Mouse (Mus musculus): ENCODE results near the gene Mrpl52.

Mrpl52 gene

GRCm38 (mm10) chr14:54426689-54427398 is at the start of gene Mrpl52:
Gene Mrpl52 (plus strand): TSS chr14:54426909.
- peak; percentile 94 to 96 for DNase-seq

GRCm38 (mm10) chr14:54377166-54377565 is 49.5 kb upstream of the Mrpl52 start:
- no peak for DNase-seq

- DNase-seq, result no peak
Measured at GRCm38 (mm10) chr14:54379571-54379970, 47.1 kb upstream of the Mrpl52 start.

- DNase-seq, result no peak
Measured at GRCm38 (mm10) chr14:54380616-54381015, 46.1 kb upstream of the Mrpl52 start.

- DNase-seq, result no peak
Measured at GRCm38 (mm10) chr14:54381816-54382215, 44.9 kb upstream of the Mrpl52 start.

GRCm38 (mm10) chr14:54382641-54383040 is 44.1 kb upstream of the Mrpl52 start:
- no peak for DNase-seq

- DNase-seq, result no peak
Measured at GRCm38 (mm10) chr14:54383355-54383771, 43.3 kb upstream of the Mrpl52 start.

GRCm38 (mm10) chr14:54384396-54384795 is 42.3 kb upstream of the Mrpl52 start:
- DNase-seq, result no peak

GRCm38 (mm10) chr14:54385968-54386618 is 40.6 kb upstream of the Mrpl52 start:
- DNase-seq, result no peak

- no peak for DNase-seq
Measured at GRCm38 (mm10) chr14:54387546-54387945, 39.2 kb upstream of the Mrpl52 start.

- no peak for DNase-seq
Measured at GRCm38 (mm10) chr14:54390843-54391242, 35.9 kb upstream of the Mrpl52 start.

GRCm38 (mm10) chr14:54393794-54394193 is 32.9 kb upstream of the Mrpl52 start:
- DNase-seq, result no peak

GRCm38 (mm10) chr14:54394309-54394708 is 32.4 kb upstream of the Mrpl52 start:
- no peak for DNase-seq

GRCm38 (mm10) chr14:54396685-54397084 is 30.0 kb upstream of the Mrpl52 start:
- DNase-seq, result no peak

- no peak for DNase-seq
Measured at GRCm38 (mm10) chr14:54397872-54398527, 28.7 kb upstream of the Mrpl52 start.

- no peak for DNase-seq
Measured at GRCm38 (mm10) chr14:54398528-54398916, 28.2 kb upstream of the Mrpl52 start.

GRCm38 (mm10) chr14:54398921-54399382 is 27.8 kb upstream of the Mrpl52 start:
- DNase-seq, result no peak

GRCm38 (mm10) chr14:54401723-54402122 is 25.0 kb upstream of the Mrpl52 start:
- DNase-seq, result no peak

- DNase-seq, result peak in 1 of 2 experiments; percentile 34
Measured at GRCm38 (mm10) chr14:54408336-54409056, 18.2 kb upstream of the Mrpl52 start.

- DNase-seq, result peak; percentile 33 to 40
Measured at GRCm38 (mm10) chr14:54409057-54409645, 17.6 kb upstream of the Mrpl52 start.

- peak; percentile 70 to 74 for DNase-seq
Measured at GRCm38 (mm10) chr14:54409980-54410810, 16.5 kb upstream of the Mrpl52 start.
